Mouse (Mus musculus): ENCODE measurements around the gene Trpd52l3. TPM values are rescaled to one million over a fixed set of nuclear protein-coding genes. Genes with fewer than 3 reads are reported as not detected.

The Trpd52l3 gene
- not detected for total RNA-seq (2018; cell fraction: chromatin; rRNA removed)
- not detected for total RNA-seq (2018; cell fraction: cytosol; rRNA removed)
- total RNA-seq (2018; cell fraction: nucleus; rRNA removed) = not detected
- polyA plus RNA-seq (2018) = not detected in 3 replicates

DNA sequence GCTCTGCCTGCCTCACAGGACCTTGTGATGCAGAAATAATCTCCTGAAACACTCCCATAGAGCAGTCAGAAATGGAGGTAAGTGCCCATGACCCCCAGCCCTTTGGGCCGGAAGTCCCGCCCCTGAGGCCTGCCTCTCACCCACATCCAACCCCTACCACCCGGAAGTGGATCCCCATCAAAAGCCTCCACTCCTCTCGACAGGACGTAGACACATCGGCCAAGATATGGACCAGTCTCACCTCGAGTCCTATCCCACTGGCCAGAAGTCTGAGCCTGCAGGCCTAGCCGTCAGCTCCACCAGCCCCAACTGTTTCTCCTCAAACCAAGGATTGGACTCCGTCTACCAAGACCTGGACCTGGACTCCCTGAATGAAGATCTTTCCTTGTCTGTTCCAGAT lies at the start of gene Trpd52l3:
Gene Trpd52l3, plus strand, starts transcription at position 170 of the 400 bp plus-strand sequence.
- Histone ChIP-seq H3K36me3 (ENCODE audit: inconsistent target) (no peaks in the 10 kb centered on the region), H3K79me2 (ENCODE audit: inconsistent target) (no peaks in the 10 kb centered on the region), H3K4me3 (ENCODE audit: inconsistent target) (no peak within 1 kb of the TSS), H3K27ac (no peak within 1 kb of the TSS)
- 90% methylated on average over 8 of the region's 9 CpGs for WGBS (ENCODE audit: missing documents)

DNA sequence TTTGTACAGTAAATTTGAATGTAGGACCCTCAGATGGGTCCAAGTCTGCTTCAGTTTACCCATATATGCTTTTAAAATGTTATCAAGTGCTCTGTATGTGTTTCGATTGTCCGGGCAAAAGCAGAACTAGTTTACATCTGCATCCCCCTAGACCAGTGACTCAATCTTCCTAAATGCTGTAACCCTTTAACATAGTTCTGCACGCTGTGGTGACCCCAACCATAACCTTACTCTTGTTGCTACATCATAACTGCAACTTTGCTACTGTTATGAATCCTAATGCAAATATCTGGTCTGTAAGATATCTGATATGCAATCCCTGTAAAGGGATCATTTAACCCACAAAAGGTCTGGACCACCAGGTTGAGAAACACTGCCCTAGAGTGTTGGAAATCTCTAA lies 49.8 kb upstream of the Trpd52l3 start:
- 28% methylated on average over 3 of the region's 3 CpGs for WGBS (ENCODE audit: missing documents)
- no peaks in the 10 kb centered on the region for H3K79me2 ChIP-seq (ENCODE audit: inconsistent target)
- H3K27ac ChIP-seq = no peak overlapping the region
- no peaks in the 10 kb centered on the region for H3K36me3 ChIP-seq (ENCODE audit: inconsistent target)
- no peak overlapping the region for H3K4me3 ChIP-seq (ENCODE audit: inconsistent target)

DNA sequence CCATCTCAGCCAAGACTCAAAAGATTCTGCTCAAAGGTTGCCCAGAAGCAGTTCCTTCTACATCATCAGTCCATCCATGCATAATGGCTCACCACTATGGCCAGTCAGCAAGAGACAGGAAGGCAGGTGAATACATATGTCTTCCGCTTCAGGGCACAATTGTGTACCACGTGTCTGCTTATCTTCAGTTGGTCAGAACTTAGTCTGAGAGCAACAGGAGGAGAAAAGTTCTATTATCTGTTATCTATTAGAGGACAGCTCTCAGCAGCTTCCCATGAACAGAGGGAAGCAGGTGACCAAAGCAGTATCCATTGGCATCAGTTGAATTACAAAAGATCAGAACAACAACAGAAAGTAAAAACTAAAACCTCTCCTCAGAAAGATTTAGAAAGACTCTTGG lies 48.1 kb upstream of the Trpd52l3 start:
- no peak overlapping the region for H3K27ac ChIP-seq
- H3K79me2 ChIP-seq (ENCODE audit: inconsistent target) = no peaks in the 10 kb centered on the region
- H3K36me3 ChIP-seq (ENCODE audit: inconsistent target) = no peaks in the 10 kb centered on the region
- 94% methylated on average over 2 of the region's 2 CpGs for WGBS (ENCODE audit: missing documents)
- no peak overlapping the region for H3K4me3 ChIP-seq (ENCODE audit: inconsistent target)

DNA sequence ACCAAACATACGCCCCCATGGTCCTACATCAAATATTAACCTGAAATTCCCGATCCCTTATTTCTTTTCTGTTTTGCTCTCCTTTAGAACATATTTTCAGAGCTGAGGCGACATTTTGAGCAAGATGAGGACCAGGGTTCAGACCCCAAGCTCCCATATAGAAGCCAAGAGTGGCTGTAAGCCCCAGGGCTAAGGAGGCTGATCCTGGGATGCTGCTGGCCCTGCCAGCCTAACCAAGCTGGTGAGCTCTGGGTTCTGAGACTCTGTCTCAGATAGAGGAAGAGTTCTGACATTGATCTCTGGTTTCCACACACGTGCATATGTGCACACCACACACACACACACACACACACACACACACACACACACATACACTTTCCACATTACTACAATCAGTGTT lies 42.7 kb upstream of the Trpd52l3 start:
- no peak overlapping the region for H3K27ac ChIP-seq
- no peak overlapping the region for H3K4me3 ChIP-seq (ENCODE audit: inconsistent target)
- 85% methylated on average over 4 of the region's 4 CpGs for WGBS (ENCODE audit: missing documents)
- H3K79me2 ChIP-seq (ENCODE audit: inconsistent target) = no peaks in the 10 kb centered on the region
- H3K36me3 ChIP-seq (ENCODE audit: inconsistent target) = no peaks in the 10 kb centered on the region

DNA sequence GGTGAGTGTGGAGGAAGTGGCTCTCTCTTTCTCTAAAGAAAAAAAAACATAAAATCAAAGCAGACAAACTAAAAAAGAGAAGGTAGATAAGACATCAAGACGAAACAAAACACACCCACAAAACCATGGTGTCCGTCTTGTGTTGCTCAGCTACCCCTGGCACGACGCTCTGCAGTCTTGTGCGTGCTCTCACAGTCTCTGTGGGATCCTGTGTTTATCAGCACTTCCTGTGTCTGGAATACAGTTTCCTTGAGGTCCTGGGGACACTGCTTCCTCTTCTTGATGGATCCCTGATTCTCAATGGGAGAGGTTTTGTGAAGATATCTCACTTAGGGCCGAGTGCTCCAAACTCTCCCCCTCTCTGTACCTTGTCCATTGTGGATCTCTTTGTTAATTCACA lies 41.7 kb upstream of the Trpd52l3 start:
- Histone ChIP-seq H3K27ac (no peak overlapping the region), H3K36me3 (ENCODE audit: inconsistent target) (no peaks in the 10 kb centered on the region), H3K79me2 (ENCODE audit: inconsistent target) (no peaks in the 10 kb centered on the region), H3K4me3 (ENCODE audit: inconsistent target) (no peak overlapping the region)
- 49% methylated on average over 6 of the region's 6 CpGs for WGBS (ENCODE audit: missing documents)

DNA sequence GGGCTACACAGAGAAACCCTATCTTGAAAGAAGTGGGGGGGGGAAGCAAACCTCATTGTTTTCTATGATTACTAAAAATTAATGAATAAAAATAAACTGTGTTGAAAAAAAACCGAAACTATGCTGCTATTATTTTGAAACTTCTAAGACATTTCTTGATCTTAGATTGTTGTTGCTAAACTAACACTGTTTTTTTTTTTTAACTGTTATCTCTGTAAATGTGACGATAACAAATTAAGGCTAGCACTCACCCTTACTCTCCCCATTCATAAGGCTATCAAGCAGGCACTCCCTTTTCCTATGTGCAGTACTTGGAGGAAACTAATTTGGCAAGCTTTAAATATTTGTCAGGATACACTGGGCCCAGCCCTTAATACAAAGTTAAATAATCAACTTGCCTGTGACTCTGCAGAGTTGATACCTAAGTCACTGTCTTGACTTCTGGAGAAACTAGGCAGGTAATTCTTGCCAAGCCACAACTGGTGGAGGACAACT lies 39.9 kb upstream of the Trpd52l3 start:
- Histone ChIP-seq H3K79me2 (ENCODE audit: inconsistent target) (no peaks in the 10 kb centered on the region), H3K27ac (no peak overlapping the region), H3K4me3 (ENCODE audit: inconsistent target) (no peak overlapping the region), H3K36me3 (ENCODE audit: inconsistent target) (no peaks in the 10 kb centered on the region)
- 77% methylated on average over 2 of the region's 2 CpGs for WGBS (ENCODE audit: missing documents)

DNA sequence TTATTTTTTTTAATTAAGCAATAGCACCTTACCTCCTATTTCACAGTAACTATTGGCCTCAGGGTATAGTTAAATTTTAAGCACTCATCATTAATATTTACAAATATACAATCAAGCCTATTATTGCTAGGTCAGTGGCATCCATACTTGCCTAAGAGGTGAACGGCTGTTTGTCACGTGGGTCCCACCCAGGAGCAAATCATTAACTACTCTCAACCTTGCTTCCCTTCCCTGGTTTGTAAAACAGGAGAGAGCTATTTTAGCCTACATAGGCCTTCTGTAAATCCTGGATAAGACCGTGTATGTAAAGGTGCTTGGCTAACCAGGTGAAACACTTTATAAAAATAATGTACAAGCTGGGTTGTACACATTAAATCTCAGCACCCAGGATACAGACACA lies 35.6 kb upstream of the Trpd52l3 start:
- 100% methylated on average over 3 of the region's 3 CpGs for WGBS (ENCODE audit: missing documents)
- Histone ChIP-seq H3K27ac (no peak overlapping the region), H3K79me2 (ENCODE audit: inconsistent target) (no peaks in the 10 kb centered on the region), H3K36me3 (ENCODE audit: inconsistent target) (no peaks in the 10 kb centered on the region), H3K4me3 (ENCODE audit: inconsistent target) (no peak overlapping the region)

DNA sequence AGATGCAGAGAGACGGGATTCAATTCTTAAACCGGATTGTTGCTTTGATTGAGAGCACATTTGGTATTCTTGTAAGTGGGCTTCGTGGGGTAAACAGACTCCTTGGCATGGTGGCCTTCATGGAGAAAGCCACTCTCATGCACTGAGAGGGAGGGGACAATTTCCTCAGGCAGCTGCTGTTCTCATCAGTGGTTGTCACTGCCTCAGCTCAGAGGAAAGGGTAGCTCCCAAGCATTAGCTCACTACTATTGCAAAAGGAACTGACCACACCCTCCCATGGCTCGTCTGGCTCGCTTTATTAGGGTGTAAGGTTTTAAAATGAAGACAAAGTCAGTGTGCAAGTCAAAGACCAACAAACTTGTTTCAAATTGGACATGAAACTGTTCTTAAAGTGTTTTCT lies 30.2 kb upstream of the Trpd52l3 start:
- no peak overlapping the region for H3K27ac ChIP-seq
- no peaks in the 10 kb centered on the region for H3K36me3 ChIP-seq (ENCODE audit: inconsistent target)
- no peaks in the 10 kb centered on the region for H3K79me2 ChIP-seq (ENCODE audit: inconsistent target)
- H3K4me3 ChIP-seq (ENCODE audit: inconsistent target) = no peak overlapping the region
- 65% methylated on average over 5 of the region's 5 CpGs for WGBS (ENCODE audit: missing documents)

DNA sequence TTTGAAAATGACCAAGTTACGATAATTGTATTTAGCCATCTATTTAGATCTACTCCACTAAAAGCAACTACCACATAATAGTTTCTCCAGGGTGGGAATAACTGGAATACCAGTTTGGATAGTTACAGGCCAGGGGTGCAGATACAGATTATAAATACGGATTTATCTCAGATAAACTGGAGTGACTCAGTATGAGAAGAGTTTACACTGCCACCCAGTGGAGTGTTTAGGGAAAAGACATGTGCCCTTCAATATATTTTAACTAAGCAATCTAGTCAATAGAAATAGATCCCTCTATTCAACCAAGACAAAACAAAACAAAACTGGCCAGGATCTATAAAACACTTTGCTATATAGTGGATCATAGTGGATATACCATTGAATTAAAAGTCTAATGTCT lies 24.7 kb upstream of the Trpd52l3 start:
- WGBS (ENCODE audit: missing documents) = 45% methylated on average over 2 of the region's 2 CpGs
- no peaks in the 10 kb centered on the region for H3K36me3 ChIP-seq (ENCODE audit: inconsistent target)
- H3K79me2 ChIP-seq (ENCODE audit: inconsistent target) = no peaks in the 10 kb centered on the region
- no peak overlapping the region for H3K4me3 ChIP-seq (ENCODE audit: inconsistent target)
- no peak overlapping the region for H3K27ac ChIP-seq

DNA sequence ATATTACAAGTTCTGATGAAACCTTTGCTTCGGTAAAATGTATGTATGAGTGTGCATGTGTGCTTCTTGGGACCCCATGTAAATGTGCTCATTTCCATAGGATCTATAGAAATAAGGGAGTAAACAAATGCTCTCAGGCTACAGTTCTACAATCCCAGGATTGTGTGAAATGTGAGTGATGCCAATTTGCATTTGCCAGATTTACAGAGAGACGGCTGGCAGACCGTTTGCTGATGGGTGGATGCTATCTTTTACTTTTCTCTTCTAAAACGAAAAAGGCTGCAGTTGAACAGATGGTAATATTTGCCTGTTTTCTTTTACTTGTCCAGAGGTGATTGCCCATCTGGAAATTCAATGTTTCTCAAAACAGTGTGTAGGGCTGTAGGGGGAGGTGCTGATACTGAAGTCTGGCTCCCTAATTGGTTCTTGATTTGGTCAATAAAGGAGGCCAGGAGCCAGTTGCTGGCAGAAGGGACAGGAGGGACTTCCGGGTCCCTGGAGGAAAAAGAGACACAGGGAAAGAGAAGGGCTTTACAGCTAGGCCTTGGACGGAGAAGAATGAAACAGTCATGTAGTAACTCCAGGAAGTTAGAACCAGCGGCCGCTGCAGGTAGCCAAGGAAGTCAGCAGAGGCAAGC lies 24.0 kb upstream of the Trpd52l3 start:
- H3K27ac ChIP-seq = no peak overlapping the region
- H3K36me3 ChIP-seq (ENCODE audit: inconsistent target) = no peaks in the 10 kb centered on the region
- no peak overlapping the region for H3K4me3 ChIP-seq (ENCODE audit: inconsistent target)
- WGBS (ENCODE audit: missing documents) = 89% methylated on average over 8 of the region's 8 CpGs
- H3K79me2 ChIP-seq (ENCODE audit: inconsistent target) = no peaks in the 10 kb centered on the region

DNA sequence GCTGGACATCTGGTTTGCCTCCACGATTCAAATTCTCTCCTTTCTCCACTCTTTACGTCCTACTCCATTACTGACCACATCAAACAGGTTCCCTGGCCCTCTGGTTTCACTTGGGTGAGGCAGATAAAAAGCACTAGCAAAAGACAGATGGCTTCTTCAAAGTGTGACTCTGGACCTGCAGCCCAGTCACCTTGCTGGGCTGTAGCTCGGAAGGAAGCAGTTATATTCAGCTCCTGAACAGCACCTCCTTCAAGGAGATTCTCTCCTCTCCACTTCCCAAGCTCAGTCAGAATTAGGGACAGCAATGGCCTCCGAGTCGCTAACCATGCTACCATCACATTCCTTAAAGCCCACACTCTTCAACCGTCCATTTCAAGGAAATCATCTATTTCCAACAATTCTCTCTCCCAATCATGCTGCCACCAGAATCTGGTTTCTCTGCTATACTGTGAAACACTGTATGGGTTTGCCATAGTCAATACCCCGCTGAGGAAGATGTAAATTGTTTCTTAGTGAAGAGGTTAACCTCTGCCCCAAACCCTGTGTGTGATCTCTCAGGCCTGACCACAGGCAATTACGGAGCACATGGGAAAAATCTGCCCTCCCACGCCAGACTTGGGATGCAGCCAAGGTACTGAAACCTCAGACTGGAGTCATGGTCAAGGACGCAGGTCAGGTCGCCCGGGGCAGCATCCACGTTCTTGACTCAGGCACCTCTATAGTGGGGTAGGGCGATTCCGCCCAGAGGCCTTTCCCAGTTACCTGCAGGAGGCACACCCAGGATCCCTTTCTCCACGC lies 19.2 kb upstream of the Trpd52l3 start:
- Histone ChIP-seq H3K4me3 (ENCODE audit: inconsistent target) (no peak overlapping the region), H3K79me2 (ENCODE audit: inconsistent target) (no peaks in the 10 kb centered on the region)
- 90% methylated on average over 16 of the region's 16 CpGs for WGBS (ENCODE audit: missing documents)

DNA sequence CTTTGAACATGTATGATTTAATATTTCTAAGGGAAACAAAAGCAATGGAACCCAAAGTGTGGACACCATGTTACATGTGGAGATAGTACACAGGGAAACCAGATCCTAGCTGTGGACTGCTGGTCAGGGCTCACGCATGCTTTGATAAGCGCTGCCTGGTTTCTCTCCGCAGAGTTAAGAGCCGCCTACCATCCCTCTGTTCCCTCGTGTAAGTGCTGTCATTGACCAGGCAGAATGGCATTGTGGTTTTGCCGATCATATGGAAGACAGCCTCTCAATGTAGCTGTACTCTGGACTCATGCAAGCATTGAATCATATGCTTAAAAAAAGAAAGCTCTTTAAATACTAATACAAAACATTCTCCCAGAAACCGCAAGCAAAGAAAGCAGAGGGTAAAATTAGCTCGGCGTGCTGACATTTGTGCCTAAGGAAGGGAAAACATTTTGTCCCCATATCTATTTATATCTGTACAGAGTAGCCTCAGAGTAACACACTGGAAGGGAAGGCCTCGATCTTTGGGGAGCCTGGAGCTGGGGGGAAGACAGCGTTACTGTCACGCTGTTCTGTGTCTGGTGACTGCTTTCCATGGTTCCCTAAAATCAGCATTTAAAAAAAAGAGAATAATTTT lies 17.0 kb upstream of the Trpd52l3 start:
- Histone ChIP-seq H3K4me3 (ENCODE audit: inconsistent target) (no peak overlapping the region), H3K27ac (no peak overlapping the region), H3K79me2 (ENCODE audit: inconsistent target) (no peaks in the 10 kb centered on the region), H3K36me3 (ENCODE audit: inconsistent target) (no peaks in the 10 kb centered on the region)
- WGBS (ENCODE audit: missing documents) = 94% methylated on average over 12 of the region's 12 CpGs

More for the DNA sequence above, 19.2 kb upstream of the Trpd52l3 start:
- no peak overlapping the region for H3K27ac ChIP-seq
- H3K36me3 ChIP-seq (ENCODE audit: inconsistent target) = no peaks in the 10 kb centered on the region

DNA sequence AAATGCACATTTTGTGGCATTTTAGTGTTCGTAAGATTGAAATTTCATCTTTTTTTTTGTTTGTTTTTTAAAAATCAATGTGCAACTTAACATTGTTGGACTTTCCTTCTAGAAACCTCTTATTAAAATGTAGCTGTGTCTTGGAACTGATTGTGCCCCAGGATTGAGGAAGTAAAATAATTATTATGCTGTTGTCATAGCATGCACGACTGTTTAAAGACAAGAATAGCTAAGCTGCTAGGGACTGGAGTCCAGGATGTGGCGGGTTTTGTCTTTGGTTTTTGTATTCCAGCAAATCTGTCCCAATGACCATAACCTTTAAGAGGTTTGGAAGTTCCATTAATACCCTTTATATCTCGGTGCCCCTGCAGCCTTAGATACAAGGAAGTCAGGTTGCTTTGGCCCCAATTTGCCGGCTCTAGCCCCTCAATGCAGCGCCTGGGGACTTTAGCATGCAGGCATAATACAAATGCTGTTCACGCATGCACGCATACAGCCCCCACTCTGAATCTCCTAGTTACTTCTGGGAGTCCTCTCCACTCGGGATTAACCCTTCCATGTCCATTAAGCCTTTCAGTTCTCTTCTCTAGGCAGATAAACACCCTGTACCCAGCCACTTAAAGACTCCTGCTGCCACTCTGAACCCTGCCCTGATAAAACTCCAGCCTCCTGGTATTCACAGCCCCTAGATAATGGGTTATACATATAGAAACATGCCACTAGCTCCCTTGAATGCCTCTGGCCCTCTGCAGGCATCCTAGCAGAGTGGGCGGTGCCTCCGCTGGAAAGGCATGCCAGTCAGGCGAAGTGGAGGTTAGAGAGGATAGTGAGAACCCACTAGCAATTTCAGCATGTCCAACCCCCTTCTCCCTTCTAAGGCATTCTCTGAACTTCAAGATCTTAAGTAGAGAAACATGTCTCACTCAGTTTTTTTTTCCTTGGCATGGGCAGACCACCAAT lies 2.9 kb upstream of the Trpd52l3 start:
- Histone ChIP-seq H3K79me2 (ENCODE audit: inconsistent target) (no peaks in the 10 kb centered on the region), H3K4me3 (ENCODE audit: inconsistent target) (no peak overlapping the region), H3K36me3 (ENCODE audit: inconsistent target) (no peaks in the 10 kb centered on the region), H3K27ac (no peak overlapping the region)
- 60% methylated on average over 12 of the region's 12 CpGs for WGBS (ENCODE audit: missing documents)

DNA sequence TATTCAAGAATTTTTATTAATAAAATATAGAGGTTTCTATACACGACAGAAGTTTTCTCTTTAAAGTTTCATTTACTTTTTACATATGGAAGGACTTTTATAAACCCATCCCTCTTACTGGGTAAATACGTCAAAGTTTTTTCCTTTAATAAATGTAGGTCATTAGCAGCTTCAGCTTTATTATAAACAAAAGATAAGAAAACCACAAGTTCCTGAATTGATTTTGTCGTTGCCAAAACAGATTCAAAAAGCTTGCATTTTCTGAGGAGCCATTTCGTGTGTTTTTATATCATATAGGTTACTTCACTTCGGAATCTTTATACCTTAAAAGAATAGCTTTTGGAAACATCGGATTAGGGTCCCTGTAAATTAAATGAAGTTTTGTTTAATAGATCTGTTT lies 2.0 kb upstream of the Trpd52l3 start:
- Histone ChIP-seq H3K4me3 (ENCODE audit: inconsistent target) (no peak overlapping the region), H3K79me2 (ENCODE audit: inconsistent target) (no peaks in the 10 kb centered on the region), H3K27ac (no peak overlapping the region), H3K36me3 (ENCODE audit: inconsistent target) (no peaks in the 10 kb centered on the region)
- WGBS (ENCODE audit: missing documents) = 55% methylated on average over 6 of the region's 6 CpGs

Measured in macrophage (primary cell).